Mouse (Mus musculus) kidney, postnatal 14 days (tissue): ENCODE data around the gene Med27.
"Not testable (repeated sequence)": the region's sequence is repeated elsewhere in the genome, so short reads cannot be mapped to it uniquely, and the experiment has no call there.

ENCODE experiments used
- DNase-seq: peaks from one replicate; pipeline ENCODE4 v3.0.0; 2022; ENCODE audit warnings: mixed read lengths

The Med27 gene

GRCm38 (mm10) chr2:29523918-29524811 lies 177.5 kb downstream of the Med27 start:
- DNase-seq: peak; percentile 77

DNA sequence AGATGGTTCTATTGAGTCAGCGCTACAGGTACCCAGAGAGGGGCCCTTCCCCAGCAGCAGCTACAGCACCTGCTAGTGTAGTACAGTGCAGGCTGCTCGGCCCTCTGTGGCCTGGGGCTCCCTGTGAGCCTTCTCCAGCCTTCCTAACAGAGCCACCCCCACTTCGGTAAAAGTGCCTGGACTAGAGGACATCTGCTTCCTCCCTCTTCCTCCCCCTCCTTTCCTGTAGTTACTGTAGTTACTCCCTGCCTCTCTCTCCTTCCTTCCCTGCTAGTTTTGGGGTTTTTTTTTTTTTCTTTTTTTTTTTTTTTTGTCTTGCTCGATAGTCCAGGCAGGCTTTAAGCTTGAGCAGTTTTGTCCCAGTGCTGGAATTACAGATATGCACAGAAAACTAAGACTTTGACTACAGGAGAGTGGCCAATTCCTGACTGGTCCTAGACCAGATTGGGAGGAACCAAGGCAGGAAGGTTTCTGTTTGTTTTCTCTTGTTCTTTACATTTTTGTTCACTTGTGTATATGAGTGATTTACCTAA lies 178.7 kb downstream of the Med27 start:
- peak; percentile 27 for DNase-seq

DNA sequence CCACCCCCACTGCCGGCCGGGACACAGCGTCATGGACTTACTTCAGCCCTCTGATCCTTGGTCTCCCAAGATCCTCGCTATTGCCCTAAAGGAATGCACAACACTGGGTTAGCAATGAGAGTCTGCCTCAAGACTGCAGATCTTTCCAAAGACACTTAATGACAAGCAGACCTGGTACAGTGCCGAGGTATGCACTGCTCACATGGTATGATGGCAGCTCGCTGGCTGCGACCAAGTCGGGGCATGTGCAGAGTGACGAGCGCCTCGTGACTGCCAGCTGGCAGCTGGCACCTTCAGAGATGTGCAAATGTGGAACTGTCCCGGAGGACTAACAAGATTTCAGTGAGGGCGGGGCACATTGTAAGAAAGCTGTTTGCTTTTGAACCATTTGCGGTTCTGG lies 179.6 kb downstream of the Med27 start:
- DNase-seq: peak; percentile 47

DNA sequence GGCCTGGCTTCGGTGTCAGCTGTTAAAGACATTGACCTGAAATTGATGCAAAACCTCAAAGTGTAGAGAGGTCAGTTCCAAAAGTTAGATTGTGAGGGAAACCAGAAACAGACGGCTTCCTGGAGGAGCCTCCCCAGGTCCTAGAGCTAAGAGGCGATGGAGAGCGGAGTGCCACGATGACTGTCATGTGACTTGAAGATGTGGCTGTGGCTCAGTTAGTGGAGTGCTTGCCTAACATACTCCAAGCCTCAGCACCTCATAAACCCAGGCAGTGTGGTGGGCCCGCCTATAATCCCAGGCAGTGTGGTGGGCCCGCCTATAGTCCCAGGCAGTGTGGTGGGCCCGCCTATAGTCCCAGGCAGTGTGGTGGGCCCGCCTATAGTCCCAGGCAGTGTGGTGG lies 180.9 kb downstream of the Med27 start:
- DNase-seq: not testable (repeated sequence)

- DNase-seq: no peak
Measured at GRCm38 (mm10) chr2:29528811-29529210, 182.2 kb downstream of the Med27 start.

DNA sequence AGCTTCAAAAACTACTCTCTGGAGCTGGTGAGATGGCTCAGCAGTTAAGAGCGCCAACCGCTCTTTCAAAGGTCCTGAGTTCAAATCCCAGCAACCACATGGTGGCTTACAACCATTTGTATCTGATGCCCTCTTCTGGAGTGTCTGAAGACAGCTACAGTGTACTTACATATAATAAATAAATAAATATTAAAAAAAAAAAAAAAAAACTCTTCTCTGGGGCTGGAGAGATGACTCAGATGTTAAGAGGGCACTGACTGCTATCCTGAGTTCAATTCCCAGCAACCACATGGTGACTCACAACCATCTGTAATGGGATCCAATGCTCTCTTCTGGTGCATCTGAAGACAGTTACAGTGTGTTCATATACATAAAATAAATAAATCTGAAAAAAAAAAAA lies 183.2 kb downstream of the Med27 start:
- DNase-seq: not testable (repeated sequence)

GRCm38 (mm10) chr2:29532173-29532572 lies 185.6 kb downstream of the Med27 start:
- DNase-seq: no peak

DNA sequence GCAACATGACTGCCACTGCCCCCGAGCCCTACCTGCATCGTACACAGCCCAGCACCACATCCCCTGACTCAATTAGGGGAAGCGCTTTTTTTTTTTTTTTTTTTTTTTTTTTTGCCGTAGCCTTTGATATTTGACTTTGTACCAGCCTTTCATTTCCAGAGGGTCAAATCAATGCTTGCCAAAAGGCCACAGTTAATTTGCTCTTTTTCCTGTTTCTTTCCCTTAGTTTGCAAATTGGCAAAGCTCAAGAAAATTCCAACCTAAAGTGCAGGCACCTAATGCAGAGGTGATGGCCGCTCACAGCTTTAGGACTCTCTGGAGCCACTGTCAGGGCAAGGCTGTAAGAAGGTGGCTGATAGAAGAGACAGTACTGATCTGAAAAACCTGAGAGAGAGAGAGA lies 186.3 kb downstream of the Med27 start:
- DNase-seq: no peak

- DNase-seq: no peak
Measured at GRCm38 (mm10) chr2:29535566-29536244, 189.1 kb downstream of the Med27 start.

DNA sequence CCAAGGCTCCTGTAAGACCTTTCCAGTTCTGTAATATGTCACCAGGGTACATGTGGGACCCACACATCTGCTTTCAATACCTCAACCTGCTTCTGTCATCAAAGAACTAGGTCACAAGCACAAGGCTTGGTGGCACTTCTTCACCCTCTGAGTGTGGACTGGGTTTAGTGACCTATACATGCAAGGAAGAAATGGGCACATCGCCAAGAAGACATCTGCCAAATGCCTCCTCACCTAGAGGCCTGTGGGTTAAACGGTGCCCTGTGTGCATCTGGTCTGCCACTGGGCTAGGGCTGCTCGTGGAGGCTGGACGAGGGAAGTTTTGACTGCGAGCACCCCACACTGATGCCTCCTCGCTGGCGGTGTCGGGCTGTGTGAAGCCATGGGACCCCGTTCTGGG lies 189.9 kb downstream of the Med27 start:
- no peak for DNase-seq

DNA sequence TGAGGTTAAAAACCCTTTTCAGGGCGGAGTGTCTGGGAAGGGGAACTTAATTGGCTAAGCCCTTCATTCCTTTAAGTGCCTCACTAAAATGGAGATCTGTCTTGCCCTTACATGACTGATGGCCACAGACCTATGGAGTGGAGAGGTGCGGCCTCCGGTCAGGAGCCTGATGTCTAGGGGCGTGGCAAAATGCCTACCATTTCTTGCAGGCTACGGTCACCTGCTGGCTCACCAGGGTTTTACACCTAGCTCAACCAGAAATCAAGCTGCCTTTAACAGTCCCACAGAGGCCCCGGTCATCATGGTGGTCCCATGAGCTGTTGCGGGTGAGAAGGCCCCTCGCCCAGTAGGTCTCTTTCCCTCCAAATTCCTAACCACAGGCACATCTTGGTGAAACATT lies 190.7 kb downstream of the Med27 start:
- DNase-seq: no peak

DNA sequence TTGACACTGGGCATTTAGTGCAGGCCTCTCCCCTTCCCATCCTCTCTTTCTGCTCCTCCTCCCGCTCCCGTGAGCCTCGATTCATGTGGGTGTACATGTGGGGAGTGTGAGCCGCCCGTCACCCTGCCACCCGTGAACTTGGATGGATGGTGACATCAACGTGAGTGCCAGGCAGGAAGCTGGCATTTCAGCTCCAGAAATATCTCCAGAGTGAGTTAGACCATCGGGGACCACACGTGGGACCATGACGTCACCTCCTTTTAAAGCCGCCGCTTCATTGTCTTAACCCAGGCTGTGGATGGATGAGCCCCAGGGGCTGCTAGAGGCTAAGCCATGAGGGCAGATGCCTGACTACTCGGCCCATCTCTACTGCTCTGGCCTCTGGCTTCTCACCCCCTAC lies 195.4 kb downstream of the Med27 start:
- DNase-seq: no peak

DNA sequence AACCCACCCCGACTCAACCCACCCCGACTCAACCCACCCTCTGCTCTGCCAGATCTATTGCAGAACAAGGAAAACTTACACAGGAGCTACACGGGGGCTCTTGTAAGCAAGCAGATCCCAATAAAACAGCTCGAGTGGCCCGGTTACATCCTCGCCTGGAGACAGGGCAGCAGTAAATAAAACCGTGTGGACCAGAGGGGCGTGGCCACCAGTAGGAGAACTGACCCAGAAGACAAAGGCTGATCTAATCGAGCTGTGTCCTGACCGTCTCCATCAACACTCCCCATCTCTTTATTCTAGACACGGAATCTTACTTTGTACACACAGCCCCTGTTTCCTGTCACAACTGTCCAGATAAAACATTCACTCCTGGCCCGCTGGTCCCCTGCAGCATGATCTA lies 200.0 kb downstream of the Med27 start:
- DNase-seq: peak; percentile 47

- peak; percentile 12 for DNase-seq
Measured at GRCm38 (mm10) chr2:29551816-29552585, 205.4 kb downstream of the Med27 start.

GRCm38 (mm10) chr2:29553945-29554634 lies 207.5 kb downstream of the Med27 start:
- DNase-seq: peak; percentile 57

DNA sequence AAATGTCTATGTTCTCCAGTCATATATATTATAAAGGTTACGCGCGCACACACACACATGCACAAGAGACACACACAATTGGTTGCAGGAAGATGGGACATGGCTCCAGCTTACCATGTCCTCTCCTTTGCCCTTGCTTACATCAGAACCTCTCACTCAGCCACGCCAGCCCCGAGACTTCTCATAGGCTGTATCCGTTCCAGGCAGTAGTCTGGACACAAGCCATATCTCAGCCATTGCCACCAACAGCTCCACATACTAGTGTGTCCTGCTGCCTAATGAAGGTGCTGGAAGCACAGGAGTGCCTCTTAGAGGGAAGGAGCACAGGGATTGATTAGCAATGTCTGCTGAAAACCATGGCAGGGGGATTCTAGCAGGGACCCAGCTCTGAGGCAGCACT lies 211.9 kb downstream of the Med27 start:
- no peak for DNase-seq

DNA sequence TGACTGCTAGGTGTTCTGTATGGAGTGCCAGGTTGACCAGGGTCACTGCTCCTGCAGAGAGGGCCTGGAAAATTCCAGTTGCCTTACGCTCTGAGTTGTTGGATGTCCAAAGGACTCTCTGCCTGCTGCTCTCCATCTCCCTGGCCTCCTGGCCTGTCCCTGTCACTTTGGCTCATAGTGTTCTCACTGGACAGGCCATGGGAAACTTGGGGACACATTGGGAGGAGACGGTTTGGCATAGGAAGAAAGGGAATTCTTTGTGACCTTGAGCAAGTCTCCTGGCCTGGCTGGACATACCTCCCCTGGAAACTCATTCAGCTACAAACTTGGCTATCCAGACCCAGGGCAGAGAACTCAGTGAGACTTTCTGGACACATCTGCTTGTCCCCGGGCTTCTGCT lies 213.3 kb downstream of the Med27 start:
- DNase-seq: no peak

DNA sequence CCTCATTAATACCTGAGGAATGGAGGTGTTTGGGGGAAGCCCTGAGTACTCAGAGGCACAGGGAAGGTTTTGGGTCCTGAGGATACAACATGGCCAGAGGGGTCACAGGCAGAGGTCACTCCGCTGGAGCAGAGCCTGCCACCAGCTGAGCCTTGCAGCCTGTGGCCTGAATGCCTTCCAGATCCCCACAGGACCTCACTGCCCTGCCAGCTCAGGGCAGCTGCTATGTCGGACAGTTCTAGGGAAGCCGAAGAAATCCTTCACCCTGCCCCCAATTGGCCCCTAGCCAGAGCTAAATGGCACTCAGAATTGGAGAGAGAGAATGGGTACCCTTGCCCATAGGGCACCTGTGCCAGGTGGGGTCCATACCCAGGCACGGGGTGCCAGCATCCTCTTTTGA lies 214.8 kb downstream of the Med27 start:
- no peak for DNase-seq

DNA sequence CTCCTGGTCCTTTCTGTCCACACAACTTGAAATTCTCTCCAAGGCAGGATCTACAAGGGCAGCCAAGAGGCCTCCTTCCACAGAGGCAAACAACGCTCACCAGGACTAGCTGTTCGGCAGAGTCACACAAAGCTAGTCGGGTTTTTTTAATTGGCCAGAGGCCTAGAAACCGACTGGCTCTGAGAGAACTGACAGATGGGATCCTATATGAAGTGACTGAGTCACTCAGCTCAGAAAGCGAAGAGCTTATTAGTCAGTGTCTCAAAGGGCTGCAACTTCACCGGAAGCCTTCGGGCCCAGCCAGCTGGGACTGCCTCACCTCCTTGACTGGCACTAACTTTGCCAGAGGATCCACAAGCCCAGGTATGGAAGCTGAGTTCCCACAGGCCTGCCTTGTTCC lies 217.4 kb downstream of the Med27 start:
- no peak for DNase-seq

GRCm38 (mm10) chr2:29565570-29566433 lies 219.2 kb downstream of the Med27 start:
- no peak for DNase-seq

DNA sequence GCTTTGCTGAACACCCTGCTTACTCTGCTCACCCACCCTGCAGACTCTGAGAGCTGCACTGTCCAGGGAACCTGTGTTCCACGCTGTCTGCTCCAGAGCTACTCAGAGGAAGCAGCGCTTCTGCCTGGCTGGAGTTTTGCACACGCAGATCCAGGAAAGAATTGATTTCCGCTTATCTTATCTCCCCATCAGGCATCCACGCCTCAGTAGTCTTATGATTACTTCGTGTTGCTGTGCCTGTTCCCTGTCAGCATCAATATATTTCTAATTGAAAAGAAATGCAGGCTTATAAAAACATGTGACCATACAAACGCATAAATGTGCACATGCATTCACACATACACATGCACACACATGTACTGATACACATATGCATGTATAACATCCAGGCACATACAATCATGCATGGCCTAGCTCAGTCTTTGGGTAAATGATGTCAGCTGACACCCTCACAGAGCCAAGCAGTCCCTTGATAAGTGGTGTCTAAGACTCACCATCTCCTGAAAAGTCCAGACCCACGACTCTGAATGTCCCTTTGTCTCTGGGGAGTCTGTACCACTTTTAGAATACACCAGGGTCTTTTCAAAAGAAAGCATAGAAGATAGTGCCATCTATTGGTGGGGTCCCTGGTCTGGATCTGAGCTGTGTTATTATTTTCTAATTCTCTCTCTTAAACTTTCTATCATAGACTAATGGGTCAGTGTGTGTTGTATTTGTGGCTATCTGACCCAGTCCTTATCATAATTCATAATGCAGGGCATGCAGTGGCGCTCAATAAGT lies 225.5 kb downstream of the Med27 start:
- no peak for DNase-seq
